Mouse (Mus musculus): Measurements from ENCODE around the gene Aldh9a1. TPM values are rescaled to one million over a fixed set of nuclear protein-coding genes. Genes with fewer than 3 reads are reported as not detected.
A peak's percentile ranks its signal among the peaks of the same experiment; 100 is the strongest.

The Aldh9a1 gene
- polyA plus RNA-seq, 1 experiment: 171 TPM

DNA sequence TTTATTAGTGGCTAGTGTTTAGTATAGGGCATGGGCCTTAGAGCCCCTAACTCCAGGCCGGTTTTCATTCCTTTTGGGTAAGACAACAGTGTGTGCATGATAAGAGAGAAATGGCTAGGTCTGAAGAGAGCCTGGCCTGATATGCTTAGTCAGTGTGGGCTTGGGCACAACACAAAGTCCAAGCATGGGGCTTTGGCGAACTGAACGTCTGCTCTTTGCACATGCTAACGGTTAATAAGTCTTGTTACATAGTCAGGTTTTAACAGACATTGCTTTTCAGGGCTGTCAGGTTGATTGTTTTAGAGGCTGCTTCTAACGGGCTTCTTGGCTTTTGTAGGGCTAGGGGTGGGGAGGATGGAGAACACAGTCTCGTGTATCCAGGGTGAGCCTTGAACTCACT lies 16.8 kb downstream of the Aldh9a1 start:
- Histone ChIP-seq H3K4me1 (ENCODE audit: control insufficient read depth, insufficient read depth, low read length) (peaks cover 22% of the 10 kb centered on the region), H3K4me3 (ENCODE audit: insufficient read depth, low read depth, low read length) (no peak overlapping the region), H3K27ac (ENCODE audit: insufficient read depth, low read depth, low read length) (peak overlapping the region; percentile 90), H3K36me3 (ENCODE audit: control insufficient read depth, insufficient read depth, low read length) (peaks cover 5% of the 10 kb centered on the region), H3K27me3 (replicated peaks; ENCODE audit: control insufficient read depth, insufficient read depth, low read length) (no peaks in the 10 kb centered on the region)
- WGBS: 74% methylated on average over 6 of the region's 6 CpGs
- no peak for TF ChIP-seq POLR2A (IDR thresholded peaks at IDR 0.05; ENCODE audit: low read depth, low read length)
- no peak for TF ChIP-seq CTCF (conservative IDR thresholded peaks at IDR 0.05; ENCODE audit: insufficient read depth, insufficient read length, low read depth, low read length)
- peak; percentile 78 for DNase-seq

DNA sequence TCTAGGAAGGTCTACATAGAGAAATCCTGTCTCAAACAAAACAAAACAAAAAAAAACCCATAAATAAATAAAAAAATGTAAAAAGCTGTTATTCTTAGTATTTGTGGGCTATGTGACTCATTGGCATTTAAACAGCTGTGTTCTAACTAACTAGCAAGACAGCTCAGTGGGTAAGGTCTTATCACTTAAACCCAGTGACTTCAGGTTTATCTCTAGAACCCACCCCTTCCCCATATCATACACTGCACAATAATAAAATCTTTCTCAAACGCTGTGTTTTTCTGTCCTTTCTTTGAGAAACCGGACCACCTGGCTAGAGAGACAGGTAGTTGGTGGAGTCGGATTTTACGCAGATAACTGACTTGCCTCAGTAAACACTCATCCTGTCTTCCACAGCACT lies 18.2 kb downstream of the Aldh9a1 start:
- TF ChIP-seq CTCF (conservative IDR thresholded peaks at IDR 0.05; ENCODE audit: insufficient read depth, insufficient read length, low read depth, low read length) (no peak), POLR2A (IDR thresholded peaks at IDR 0.05; ENCODE audit: low read depth, low read length) (no peak)
- 88% methylated on average over 4 of the region's 4 CpGs for whole genome bisulfite sequencing
- Histone ChIP-seq H3K4me3 (ENCODE audit: insufficient read depth, low read depth, low read length) (no peak overlapping the region), H3K27ac (ENCODE audit: insufficient read depth, low read depth, low read length) (no peak overlapping the region), H3K36me3 (ENCODE audit: control insufficient read depth, insufficient read depth, low read length) (peaks cover 5% of the 10 kb centered on the region), H3K27me3 (replicated peaks; ENCODE audit: control insufficient read depth, insufficient read depth, low read length) (no peaks in the 10 kb centered on the region), H3K4me1 (ENCODE audit: control insufficient read depth, insufficient read depth, low read length) (peaks cover 22% of the 10 kb centered on the region)
- no peak for DNase-seq

DNA sequence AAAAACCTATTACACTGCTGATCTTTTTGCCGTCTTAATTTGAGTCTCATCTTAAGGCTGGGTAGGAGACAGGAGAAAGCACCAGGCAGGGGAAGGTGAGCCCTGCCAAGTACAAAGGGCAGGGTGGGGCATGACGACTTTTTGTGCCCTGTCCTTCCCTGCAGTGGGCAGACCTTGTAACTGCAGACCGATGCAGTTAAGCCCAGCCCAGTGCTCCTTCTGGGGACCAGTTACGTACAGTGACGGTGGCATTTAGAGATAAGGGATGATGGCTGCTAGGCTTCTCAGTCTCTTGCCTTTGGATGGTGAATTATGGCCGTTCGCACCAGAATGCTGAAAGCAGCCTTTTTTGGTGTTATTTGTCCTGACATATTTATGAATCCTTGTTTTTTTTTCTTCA lies 18.7 kb downstream of the Aldh9a1 start:
- H3K4me1 ChIP-seq (ENCODE audit: control insufficient read depth, insufficient read depth, low read length): peaks cover 18% of the 10 kb centered on the region
- H3K27ac ChIP-seq (ENCODE audit: insufficient read depth, low read depth, low read length): no peak overlapping the region
- 58% methylated on average over 7 of the region's 7 CpGs for WGBS
- no peaks in the 10 kb centered on the region for H3K27me3 ChIP-seq (replicated peaks; ENCODE audit: control insufficient read depth, insufficient read depth, low read length)
- H3K4me3 ChIP-seq (ENCODE audit: insufficient read depth, low read depth, low read length): no peak overlapping the region
- peak; percentile 51 for DNase-seq
- TF ChIP-seq CTCF (conservative IDR thresholded peaks at IDR 0.05; ENCODE audit: insufficient read depth, insufficient read length, low read depth, low read length) (peak; percentile 28; the same call in 1 of the 2 replicates), POLR2A (IDR thresholded peaks at IDR 0.05; ENCODE audit: low read depth, low read length) (no peak)
- peaks cover 5% of the 10 kb centered on the region for H3K36me3 ChIP-seq (ENCODE audit: control insufficient read depth, insufficient read depth, low read length)

DNA sequence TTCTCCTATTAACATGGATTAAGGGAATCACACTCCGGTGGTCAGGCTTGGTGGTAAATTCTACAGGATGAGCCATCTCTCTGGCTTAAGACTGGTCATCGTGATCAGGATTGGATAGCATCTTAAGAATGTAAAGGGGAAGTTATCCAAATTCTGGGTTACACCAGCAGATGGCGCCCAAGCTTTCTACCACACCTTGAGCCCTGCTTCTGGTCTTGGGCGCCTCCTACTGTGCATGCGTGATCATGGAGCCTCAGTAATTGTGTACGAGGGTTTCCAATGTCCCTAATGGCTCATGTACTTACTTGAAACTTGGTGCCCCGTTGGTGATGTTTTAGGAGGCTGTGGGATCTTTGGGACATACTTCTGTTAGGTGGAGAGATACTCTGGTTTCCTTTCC lies 20.1 kb downstream of the Aldh9a1 start:
- 6% methylated on average over 7 of the region's 7 CpGs for WGBS
- peaks cover 3% of the 10 kb centered on the region for H3K36me3 ChIP-seq (ENCODE audit: control insufficient read depth, insufficient read depth, low read length)

DNA sequence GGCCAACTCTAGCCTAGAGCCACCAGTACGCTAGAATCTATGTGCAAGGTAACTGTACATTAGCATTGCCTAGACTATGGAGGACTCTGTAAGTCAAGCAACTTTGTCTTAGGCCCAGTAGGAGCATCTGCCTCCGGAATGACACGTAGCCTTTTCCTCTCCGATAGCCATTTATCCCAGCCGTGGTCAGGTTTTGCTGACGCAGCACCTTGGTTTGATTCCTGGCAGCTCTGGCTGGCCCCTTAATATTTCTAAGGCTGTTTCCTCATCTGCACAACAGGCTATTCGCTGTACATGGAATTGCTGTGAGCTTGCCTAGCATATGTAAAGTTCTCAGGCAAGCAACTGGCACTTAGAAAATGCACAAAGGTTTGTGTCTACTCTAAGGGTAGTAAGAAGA lies 22.9 kb downstream of the Aldh9a1 start:
- 81% methylated on average over 7 of the region's 7 CpGs for whole genome bisulfite sequencing
- Histone ChIP-seq H3K36me3 (ENCODE audit: control insufficient read depth, insufficient read depth, low read length) (no peaks in the 10 kb centered on the region; the same call in 1 of the 2 replicates), H3K27ac (ENCODE audit: insufficient read depth, low read depth, low read length) (no peak overlapping the region), H3K27me3 (replicated peaks; ENCODE audit: control insufficient read depth, insufficient read depth, low read length) (no peaks in the 10 kb centered on the region), H3K4me1 (ENCODE audit: control insufficient read depth, insufficient read depth, low read length) (peaks cover 8% of the 10 kb centered on the region; the same call in 1 of the 2 replicates), H3K4me3 (ENCODE audit: insufficient read depth, low read depth, low read length) (no peak overlapping the region)
- TF ChIP-seq POLR2A (IDR thresholded peaks at IDR 0.05; ENCODE audit: low read depth, low read length) (no peak), CTCF (conservative IDR thresholded peaks at IDR 0.05; ENCODE audit: insufficient read depth, insufficient read length, low read depth, low read length) (no peak)
- no peak for DNase-seq

More for the DNA sequence above, 20.1 kb downstream of the Aldh9a1 start:
- no peak overlapping the region for H3K4me3 ChIP-seq (ENCODE audit: insufficient read depth, low read depth, low read length)
- peaks cover 24% of the 10 kb centered on the region; the same call in 1 of the 2 replicates for H3K4me1 ChIP-seq (ENCODE audit: control insufficient read depth, insufficient read depth, low read length)
- H3K27ac ChIP-seq (ENCODE audit: insufficient read depth, low read depth, low read length): no peak overlapping the region
- no peaks in the 10 kb centered on the region for H3K27me3 ChIP-seq (replicated peaks; ENCODE audit: control insufficient read depth, insufficient read depth, low read length)
- TF ChIP-seq POLR2A (IDR thresholded peaks at IDR 0.05; ENCODE audit: low read depth, low read length) (no peak), CTCF (conservative IDR thresholded peaks at IDR 0.05; ENCODE audit: insufficient read depth, insufficient read length, low read depth, low read length) (peak; percentile 100)
- DNase-seq: peak; percentile 93

DNA sequence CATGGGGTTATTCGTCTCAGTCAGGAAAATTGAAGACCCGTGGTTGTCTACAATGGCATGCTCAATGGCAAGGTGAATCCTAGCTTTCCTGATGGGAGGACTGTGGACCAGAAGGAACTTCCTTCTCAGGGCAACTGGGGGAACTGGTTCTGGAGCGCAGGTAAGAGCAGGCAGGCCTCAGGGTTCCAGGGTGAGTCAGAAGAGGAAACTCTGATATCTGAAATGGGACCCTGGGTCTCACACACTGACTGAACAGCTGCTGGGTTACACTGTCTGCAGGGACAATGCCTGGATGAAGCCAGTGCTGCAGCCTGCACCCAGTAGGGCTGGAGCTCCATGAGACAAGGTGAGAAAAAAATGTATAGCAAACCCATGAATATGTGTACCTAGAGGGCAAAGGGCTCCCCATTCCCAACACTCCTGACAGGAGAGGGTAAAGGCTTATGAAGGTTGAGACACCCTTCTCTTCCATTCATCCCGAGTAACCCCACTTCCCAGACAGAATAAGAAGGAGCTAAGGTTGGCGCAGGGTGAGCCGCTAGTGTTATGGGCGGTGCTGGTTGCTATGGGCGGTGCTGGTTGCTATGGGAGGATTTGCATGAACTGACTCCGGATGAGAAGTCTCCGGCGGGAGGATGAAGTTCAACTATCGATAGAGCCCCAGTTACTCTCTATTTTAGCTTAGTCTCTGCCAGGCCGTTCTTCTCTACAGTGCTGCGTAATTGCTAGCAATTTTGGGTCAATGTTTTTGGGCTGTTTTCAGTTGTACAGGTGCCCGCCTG lies 24.4 kb downstream of the Aldh9a1 start:
- no peak for TF ChIP-seq POLR2A (IDR thresholded peaks at IDR 0.05; ENCODE audit: low read depth, low read length)
- TF ChIP-seq CTCF (conservative IDR thresholded peaks at IDR 0.05; ENCODE audit: insufficient read depth, insufficient read length, low read depth, low read length): no peak
- H3K4me1 ChIP-seq (ENCODE audit: control insufficient read depth, insufficient read depth, low read length): peaks cover 10% of the 10 kb centered on the region; the same call in 1 of the 2 replicates
- H3K27me3 ChIP-seq (replicated peaks; ENCODE audit: control insufficient read depth, insufficient read depth, low read length): no peaks in the 10 kb centered on the region
- WGBS: 30% methylated on average over 15 of the region's 15 CpGs
- H3K36me3 ChIP-seq (ENCODE audit: control insufficient read depth, insufficient read depth, low read length): no peaks in the 10 kb centered on the region; the same call in 1 of the 2 replicates
- H3K4me3 ChIP-seq (ENCODE audit: insufficient read depth, low read depth, low read length): peak overlapping the region; percentile 38
- H3K27ac ChIP-seq (ENCODE audit: insufficient read depth, low read depth, low read length): peak overlapping the region; percentile 96
- DNase-seq: peak; percentile 95

DNA sequence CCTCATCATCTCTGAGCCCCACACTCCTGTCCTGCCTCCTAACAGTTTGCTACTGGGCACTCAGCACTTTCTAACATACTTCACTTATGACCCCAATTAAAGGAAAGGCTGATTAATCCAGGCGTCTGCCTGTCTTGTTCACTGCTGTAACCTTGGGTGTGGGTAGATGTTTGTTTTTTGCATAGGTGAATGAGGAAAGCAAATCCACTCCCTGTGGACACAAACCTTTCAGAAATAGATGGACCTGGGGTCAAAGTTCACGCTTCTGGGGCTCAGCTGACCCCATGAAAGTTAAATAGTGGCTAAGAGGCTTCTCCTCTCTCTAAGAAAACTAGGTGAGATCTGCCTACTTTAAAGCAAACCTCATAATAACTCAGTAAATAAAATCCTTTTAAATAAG lies 25.2 kb downstream of the Aldh9a1 start:
- H3K4me3 ChIP-seq (ENCODE audit: insufficient read depth, low read depth, low read length): peak overlapping the region; percentile 38

More for the DNA sequence above, 25.2 kb downstream of the Aldh9a1 start:
- TF ChIP-seq CTCF (conservative IDR thresholded peaks at IDR 0.05; ENCODE audit: insufficient read depth, insufficient read length, low read depth, low read length) (no peak), POLR2A (IDR thresholded peaks at IDR 0.05; ENCODE audit: low read depth, low read length) (no peak)
- DNase-seq: peak; percentile 89
- Histone ChIP-seq H3K4me1 (ENCODE audit: control insufficient read depth, insufficient read depth, low read length) (peaks cover 15% of the 10 kb centered on the region; the same call in 1 of the 2 replicates), H3K36me3 (ENCODE audit: control insufficient read depth, insufficient read depth, low read length) (no peaks in the 10 kb centered on the region; the same call in 1 of the 2 replicates), H3K27ac (ENCODE audit: insufficient read depth, low read depth, low read length) (peak overlapping the region; percentile 96), H3K27me3 (replicated peaks; ENCODE audit: control insufficient read depth, insufficient read depth, low read length) (no peaks in the 10 kb centered on the region)
- WGBS: 48% methylated on average over 2 of the region's 2 CpGs

Measured in kidney, adult 2 months (tissue).